Mouse (Mus musculus): ENCODE data around the gene Fbln2. TPM values are rescaled to one million over a fixed set of nuclear protein-coding genes. Genes with fewer than 3 reads are reported as not detected.

Gene Fbln2
- polyA plus RNA-seq, 1 experiment from 2014 or later: 33.7 TPM

DNA sequence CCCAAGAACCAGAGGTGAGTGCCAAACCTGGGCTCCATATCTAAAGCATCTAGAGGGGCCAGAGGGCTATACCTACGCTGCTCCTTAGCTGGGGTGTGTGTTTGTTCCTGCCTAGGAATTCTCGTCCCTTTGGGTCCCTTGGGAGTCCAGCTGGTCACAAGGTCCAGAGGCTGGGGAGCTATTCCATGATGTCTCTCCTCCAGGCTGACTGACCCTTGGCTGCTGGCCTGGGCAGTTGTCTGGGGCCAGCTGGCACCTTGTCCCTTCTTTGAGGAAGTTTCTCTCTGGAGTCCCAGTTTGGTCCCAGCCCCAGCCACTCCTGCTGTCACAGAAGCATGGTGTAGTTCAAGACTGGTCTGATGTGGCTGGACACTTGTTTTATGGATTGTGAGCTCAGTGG lies 30.9 kb upstream of the Fbln2 start:
- Histone ChIP-seq H3K27me3 (replicated peaks) (no peaks in the 10 kb centered on the region), H3K9ac (replicated peaks) (no peak overlapping the region), H3K4me1 (peaks cover 11% of the 10 kb centered on the region; the same call in 1 of the 2 replicates), H3K27ac (replicated peaks) (no peak overlapping the region), H3K36me3 (no peaks in the 10 kb centered on the region), H3K9me3 (replicated peaks) (no peaks in the 10 kb centered on the region), H3K4me2 (no peak overlapping the region), H3K4me3 (replicated peaks) (no peak overlapping the region)
- WGBS: 78% methylated on average over 2 of the region's 2 CpGs
- no peak for ATAC-seq (ENCODE audit: low FRiP score)

DNA sequence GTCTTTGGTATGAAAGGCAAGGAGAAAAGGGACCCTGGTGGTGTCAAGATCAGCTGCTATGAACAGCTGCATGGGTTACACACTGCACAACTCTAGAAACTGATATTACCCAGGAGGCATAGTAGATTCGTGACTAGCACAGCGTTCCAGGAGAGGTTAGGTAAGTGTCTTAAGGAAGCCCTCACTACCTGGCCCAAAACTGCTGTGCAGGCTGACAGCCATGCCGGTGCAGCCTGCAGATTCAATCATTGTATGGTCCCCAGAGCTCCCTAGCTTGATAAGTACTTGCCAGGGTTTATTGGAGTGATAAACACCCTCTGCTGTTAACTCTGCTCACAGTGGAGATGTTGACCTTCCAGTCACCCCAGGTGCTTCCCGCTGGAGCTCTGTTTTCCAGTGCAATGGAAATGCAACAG lies 30.2 kb upstream of the Fbln2 start:
- no peaks in the 10 kb centered on the region for H3K36me3 ChIP-seq
- no peaks in the 10 kb centered on the region for H3K27me3 ChIP-seq (replicated peaks)
- no peak overlapping the region for H3K4me3 ChIP-seq (replicated peaks)
- H3K9ac ChIP-seq (replicated peaks): no peak overlapping the region
- no peak overlapping the region for H3K4me2 ChIP-seq
- ATAC-seq (ENCODE audit: low FRiP score): no peak
- no peak overlapping the region for H3K27ac ChIP-seq (replicated peaks)
- peaks cover 11% of the 10 kb centered on the region; the same call in 1 of the 2 replicates for H3K4me1 ChIP-seq
- H3K9me3 ChIP-seq (replicated peaks): no peaks in the 10 kb centered on the region
- 56% methylated on average over 4 of the region's 4 CpGs for WGBS

DNA sequence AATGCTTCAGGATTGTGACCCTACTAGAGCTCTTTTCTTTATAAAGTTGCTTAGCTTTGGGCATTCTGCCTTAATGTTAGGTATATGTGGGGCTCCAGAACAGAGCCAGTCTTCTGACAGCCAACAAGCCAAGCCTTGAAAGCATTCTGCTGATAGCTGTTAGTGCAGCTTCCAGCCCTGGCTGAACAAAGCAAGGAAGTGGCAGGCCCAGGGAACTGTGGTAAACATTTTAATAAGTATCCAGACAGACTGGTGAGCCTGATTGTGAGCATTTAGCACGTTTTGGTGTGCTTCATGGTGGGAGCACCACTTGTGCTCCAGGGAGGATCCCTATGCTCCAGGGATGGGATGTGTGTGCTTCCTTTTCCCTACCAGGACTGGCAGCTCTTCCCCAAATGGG lies 29.2 kb upstream of the Fbln2 start:
- WGBS: 75% methylated on average over 1 of the region's 1 CpGs
- no peaks in the 10 kb centered on the region for H3K27me3 ChIP-seq (replicated peaks)

DNA sequence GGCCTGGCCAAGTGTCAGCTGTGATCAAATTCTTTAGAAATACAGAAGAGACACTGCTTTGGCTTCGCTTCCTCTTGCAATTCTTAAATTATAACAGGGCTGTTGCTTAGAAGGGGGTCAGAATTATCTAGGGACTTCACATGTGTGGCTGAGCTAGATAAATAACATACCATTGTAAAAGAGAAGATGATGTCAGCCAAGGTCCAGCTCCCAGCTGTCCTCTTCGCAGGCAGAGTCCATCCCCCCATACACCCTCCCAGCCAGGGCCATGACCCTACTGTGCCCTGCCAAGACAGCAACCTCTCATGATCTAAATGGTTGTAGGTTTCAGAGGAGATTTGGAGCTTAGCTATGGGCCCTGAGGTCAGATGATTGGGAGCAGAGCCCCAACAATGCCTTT lies 28.3 kb upstream of the Fbln2 start:
- H3K4me3 ChIP-seq (replicated peaks): no peak overlapping the region
- H3K27ac ChIP-seq (replicated peaks): no peak overlapping the region
- 81% methylated on average over 2 of the region's 2 CpGs for WGBS
- H3K4me1 ChIP-seq: peaks cover 11% of the 10 kb centered on the region; the same call in 1 of the 2 replicates
- no peak overlapping the region for H3K9ac ChIP-seq (replicated peaks)
- no peaks in the 10 kb centered on the region for H3K27me3 ChIP-seq (replicated peaks)
- no peaks in the 10 kb centered on the region for H3K36me3 ChIP-seq
- no peak for ATAC-seq (ENCODE audit: low FRiP score)
- H3K4me2 ChIP-seq: no peak overlapping the region
- H3K9me3 ChIP-seq (replicated peaks): no peaks in the 10 kb centered on the region

More for the DNA sequence above, 29.2 kb upstream of the Fbln2 start:
- Histone ChIP-seq H3K27ac (replicated peaks) (no peak overlapping the region), H3K4me2 (no peak overlapping the region), H3K9ac (replicated peaks) (no peak overlapping the region), H3K4me3 (replicated peaks) (no peak overlapping the region), H3K36me3 (no peaks in the 10 kb centered on the region), H3K4me1 (peaks cover 11% of the 10 kb centered on the region; the same call in 1 of the 2 replicates), H3K9me3 (replicated peaks) (no peaks in the 10 kb centered on the region)
- no peak for ATAC-seq (ENCODE audit: low FRiP score)

DNA sequence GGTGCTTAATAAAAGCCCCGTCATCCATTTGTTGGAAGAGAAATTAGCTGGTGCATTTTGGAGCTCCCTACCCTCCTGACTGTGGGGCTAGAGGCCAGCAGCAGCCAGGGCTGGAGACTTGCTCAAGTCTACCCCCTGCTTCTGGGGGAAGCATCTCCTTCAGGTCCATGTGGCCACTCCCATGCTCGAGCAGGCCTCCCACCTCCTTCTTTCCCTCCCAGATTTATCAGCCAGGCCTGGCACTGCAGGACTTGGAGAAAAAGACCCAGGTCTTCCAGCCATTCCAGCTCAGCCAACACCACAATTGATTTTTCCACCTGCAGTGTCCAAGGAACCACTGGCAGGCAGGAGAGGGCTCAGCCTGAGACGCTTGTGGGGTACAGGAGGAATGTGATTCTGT lies 27.5 kb upstream of the Fbln2 start:
- ATAC-seq (ENCODE audit: low FRiP score): no peak
- Histone ChIP-seq H3K4me1 (peaks cover 11% of the 10 kb centered on the region; the same call in 1 of the 2 replicates), H3K27me3 (replicated peaks) (no peaks in the 10 kb centered on the region), H3K4me2 (no peak overlapping the region), H3K36me3 (no peaks in the 10 kb centered on the region), H3K9ac (replicated peaks) (no peak overlapping the region), H3K9me3 (replicated peaks) (no peaks in the 10 kb centered on the region), H3K27ac (replicated peaks) (no peak overlapping the region), H3K4me3 (replicated peaks) (no peak overlapping the region)
- WGBS: 76% methylated on average over 3 of the region's 3 CpGs

DNA sequence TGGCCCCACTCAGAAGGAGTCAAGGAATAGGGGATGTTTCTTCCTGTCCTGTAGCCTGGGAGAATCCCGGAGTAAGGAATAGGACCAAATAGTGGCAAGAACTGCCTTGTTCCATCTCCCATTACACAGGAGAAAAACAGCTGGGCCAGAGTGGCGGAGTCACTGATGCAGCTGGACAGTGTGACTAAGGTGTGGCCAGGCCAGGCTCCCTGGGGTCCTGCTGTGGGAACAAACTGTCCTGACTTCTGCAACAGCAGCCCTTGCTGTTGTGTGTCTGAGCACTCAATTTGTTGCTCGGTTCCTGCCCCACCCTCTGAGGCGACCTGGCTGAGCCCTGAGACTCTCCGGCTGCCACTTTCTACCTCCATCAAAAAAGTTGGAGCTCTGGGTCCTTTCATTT lies 26.8 kb upstream of the Fbln2 start:
- no peak overlapping the region for H3K9ac ChIP-seq (replicated peaks)
- ATAC-seq (ENCODE audit: low FRiP score): no peak

DNA sequence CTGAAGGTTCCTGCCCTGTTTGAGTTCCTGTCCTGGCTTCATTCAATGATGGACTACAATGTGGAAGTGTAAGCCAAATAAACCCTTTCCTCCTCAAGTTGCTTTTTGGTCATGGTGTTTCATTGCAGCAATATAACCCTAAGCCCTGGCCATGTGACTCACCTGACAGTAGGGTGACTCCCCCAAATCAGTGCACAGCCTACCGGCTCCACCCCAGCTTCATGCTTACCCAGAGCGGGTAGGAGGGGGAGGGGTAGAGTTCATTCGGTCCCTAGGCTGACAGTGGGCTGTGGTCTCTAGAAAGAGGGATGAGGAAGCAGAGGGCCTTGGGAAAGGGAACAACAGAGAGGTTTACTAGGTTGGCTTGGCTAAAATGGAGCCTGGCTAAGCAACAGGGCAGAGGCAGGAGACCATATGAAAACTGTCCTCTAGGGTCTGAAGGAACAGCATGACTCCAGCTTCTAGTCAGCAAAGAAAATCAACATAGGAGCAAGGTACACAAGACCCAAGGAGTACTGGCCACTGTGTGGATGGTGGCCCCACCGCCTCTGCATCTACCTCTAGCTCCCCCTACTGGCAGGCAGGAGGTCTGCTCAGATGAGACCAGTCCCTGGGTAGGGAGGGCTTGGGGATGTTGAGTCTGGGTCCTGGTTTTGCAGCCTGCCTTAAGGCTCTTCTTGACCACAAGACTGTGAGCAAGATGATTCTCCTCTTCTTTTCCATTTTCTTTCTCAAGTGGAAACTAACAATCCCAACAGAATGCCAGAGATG lies 25.9 kb upstream of the Fbln2 start:
- no peak overlapping the region for H3K4me2 ChIP-seq
- H3K9ac ChIP-seq (replicated peaks): no peak overlapping the region
- no peak for ATAC-seq (ENCODE audit: low FRiP score)
- H3K4me1 ChIP-seq: 0 out of 2 replicates have a peak, but pooled peaks cover 3% of the 10 kb centered on the region
- H3K36me3 ChIP-seq: no peaks in the 10 kb centered on the region
- 65% methylated on average over 4 of the region's 4 CpGs for WGBS
- no peaks in the 10 kb centered on the region for H3K9me3 ChIP-seq (replicated peaks)
- no peak overlapping the region for H3K27ac ChIP-seq (replicated peaks)
- no peak overlapping the region for H3K4me3 ChIP-seq (replicated peaks)
- no peaks in the 10 kb centered on the region for H3K27me3 ChIP-seq (replicated peaks)

More for the DNA sequence above, 26.8 kb upstream of the Fbln2 start:
- no peak overlapping the region for H3K4me3 ChIP-seq (replicated peaks)
- H3K9me3 ChIP-seq (replicated peaks): no peaks in the 10 kb centered on the region
- H3K4me2 ChIP-seq: no peak overlapping the region
- H3K4me1 ChIP-seq: peaks cover 10% of the 10 kb centered on the region; the same call in 1 of the 2 replicates
- no peaks in the 10 kb centered on the region for H3K36me3 ChIP-seq
- no peak overlapping the region for H3K27ac ChIP-seq (replicated peaks)
- no peaks in the 10 kb centered on the region for H3K27me3 ChIP-seq (replicated peaks)
- WGBS: 90% methylated on average over 5 of the region's 5 CpGs

DNA sequence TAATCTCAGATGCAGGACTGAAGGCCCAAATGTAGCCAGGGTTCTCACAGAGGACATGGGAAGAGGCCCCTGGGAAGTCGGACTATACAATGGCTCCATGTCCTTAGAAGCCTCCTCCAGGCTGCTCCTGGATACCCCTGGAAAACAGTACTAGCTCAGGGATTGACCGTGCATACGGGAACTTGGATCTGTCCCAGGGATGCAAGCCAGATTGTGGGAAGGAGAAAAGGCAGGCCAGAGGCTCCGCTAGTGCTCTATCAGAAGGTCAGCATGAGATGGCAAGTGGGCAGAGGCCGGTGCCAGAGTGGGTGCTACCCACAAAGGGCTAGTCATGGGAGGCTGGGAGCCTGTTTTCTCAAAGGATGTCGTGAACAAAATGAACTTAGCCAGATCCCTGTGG lies 25.3 kb upstream of the Fbln2 start:
- ATAC-seq (ENCODE audit: low FRiP score): no peak
- no peak overlapping the region for H3K4me3 ChIP-seq (replicated peaks)
- no peaks in the 10 kb centered on the region for H3K4me1 ChIP-seq
- no peak overlapping the region for H3K27ac ChIP-seq (replicated peaks)
- no peaks in the 10 kb centered on the region for H3K36me3 ChIP-seq
- H3K27me3 ChIP-seq (replicated peaks): no peaks in the 10 kb centered on the region
- H3K9me3 ChIP-seq (replicated peaks): no peaks in the 10 kb centered on the region
- H3K9ac ChIP-seq (replicated peaks): no peak overlapping the region
- H3K4me2 ChIP-seq: no peak overlapping the region
- 72% methylated on average over 6 of the region's 6 CpGs for WGBS

DNA sequence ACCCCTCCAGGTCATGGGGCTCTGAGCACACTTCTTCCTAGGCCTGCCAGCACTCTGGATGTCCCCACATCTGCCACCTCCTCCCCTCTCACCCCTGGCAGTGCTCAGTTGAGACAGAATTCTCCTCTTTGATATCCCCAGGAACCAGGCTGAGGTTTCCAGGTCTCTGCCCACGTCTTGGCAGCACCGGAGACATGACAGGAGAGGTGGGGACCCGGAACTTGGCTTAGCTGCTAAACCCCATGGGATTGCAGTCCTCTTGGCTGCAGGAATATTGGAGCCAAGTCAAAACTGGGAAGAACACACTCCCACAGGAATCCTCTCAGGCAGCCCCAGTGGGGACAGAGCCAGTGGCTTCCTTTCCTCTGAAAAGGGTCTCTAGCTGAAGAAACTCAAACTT lies 24.4 kb upstream of the Fbln2 start:
- ATAC-seq (ENCODE audit: low FRiP score): no peak

DNA sequence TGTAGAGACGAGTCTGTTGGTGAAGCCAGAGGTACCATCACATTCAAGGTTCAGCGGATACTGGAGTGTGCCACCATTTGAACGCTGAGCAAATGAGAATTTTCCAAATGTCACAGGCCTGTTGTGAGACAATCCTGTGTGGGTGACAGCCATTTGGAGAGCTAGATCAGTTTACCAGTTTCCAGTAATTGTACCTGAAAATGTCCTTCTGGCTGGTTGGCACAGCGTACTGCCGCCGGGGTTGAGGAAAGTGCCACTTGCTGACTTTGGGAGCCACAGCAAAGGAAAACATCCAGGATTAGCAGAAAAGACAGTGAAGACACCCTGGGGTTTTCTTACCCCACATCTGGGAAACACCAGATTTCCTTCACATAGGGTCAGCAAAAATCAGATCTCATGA lies 22.3 kb upstream of the Fbln2 start:
- no peaks in the 10 kb centered on the region for H3K27me3 ChIP-seq (replicated peaks)
- WGBS: 85% methylated on average over 6 of the region's 6 CpGs
- no peak overlapping the region for H3K9ac ChIP-seq (replicated peaks)
- ATAC-seq (ENCODE audit: low FRiP score): no peak
- H3K9me3 ChIP-seq (replicated peaks): no peaks in the 10 kb centered on the region
- H3K4me3 ChIP-seq (replicated peaks): no peak overlapping the region
- H3K4me2 ChIP-seq: no peak overlapping the region
- H3K27ac ChIP-seq (replicated peaks): no peak overlapping the region
- no peaks in the 10 kb centered on the region for H3K36me3 ChIP-seq
- no peaks in the 10 kb centered on the region for H3K4me1 ChIP-seq

More for the DNA sequence above, 24.4 kb upstream of the Fbln2 start:
- no peaks in the 10 kb centered on the region for H3K36me3 ChIP-seq
- no peaks in the 10 kb centered on the region for H3K4me1 ChIP-seq
- H3K4me3 ChIP-seq (replicated peaks): no peak overlapping the region
- H3K27ac ChIP-seq (replicated peaks): no peak overlapping the region
- no peaks in the 10 kb centered on the region for H3K9me3 ChIP-seq (replicated peaks)
- no peak overlapping the region for H3K9ac ChIP-seq (replicated peaks)
- 79% methylated on average over 3 of the region's 3 CpGs for WGBS
- H3K4me2 ChIP-seq: no peak overlapping the region
- no peaks in the 10 kb centered on the region for H3K27me3 ChIP-seq (replicated peaks)

DNA sequence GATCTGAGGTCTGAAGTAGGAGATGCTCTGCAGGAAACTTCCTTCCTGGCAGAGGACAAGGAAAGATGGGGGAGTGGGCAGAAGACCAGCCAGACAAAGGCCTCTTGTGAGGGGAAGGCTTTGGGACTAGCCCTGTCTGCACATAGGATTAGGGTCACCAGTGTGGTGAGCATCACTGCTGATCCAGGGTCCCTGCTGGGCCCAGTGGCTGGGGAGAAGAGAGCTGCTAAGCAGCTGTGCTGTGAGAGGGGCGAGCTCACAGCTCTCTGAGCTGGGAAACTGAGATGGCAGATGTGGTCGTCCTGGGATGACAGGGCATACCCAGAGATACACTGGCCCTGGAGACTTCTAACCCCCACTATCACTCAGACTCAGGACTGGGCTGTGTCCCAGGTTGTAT lies 20.8 kb upstream of the Fbln2 start:
- no peaks in the 10 kb centered on the region for H3K9me3 ChIP-seq (replicated peaks)
- no peaks in the 10 kb centered on the region for H3K27me3 ChIP-seq (replicated peaks)
- H3K4me2 ChIP-seq: no peak overlapping the region
- ATAC-seq (ENCODE audit: low FRiP score): no peak
- H3K4me1 ChIP-seq: no peaks in the 10 kb centered on the region
- no peak overlapping the region for H3K27ac ChIP-seq (replicated peaks)
- WGBS: 75% methylated on average over 2 of the region's 2 CpGs
- H3K9ac ChIP-seq (replicated peaks): no peak overlapping the region
- no peaks in the 10 kb centered on the region for H3K36me3 ChIP-seq
- H3K4me3 ChIP-seq (replicated peaks): no peak overlapping the region

DNA sequence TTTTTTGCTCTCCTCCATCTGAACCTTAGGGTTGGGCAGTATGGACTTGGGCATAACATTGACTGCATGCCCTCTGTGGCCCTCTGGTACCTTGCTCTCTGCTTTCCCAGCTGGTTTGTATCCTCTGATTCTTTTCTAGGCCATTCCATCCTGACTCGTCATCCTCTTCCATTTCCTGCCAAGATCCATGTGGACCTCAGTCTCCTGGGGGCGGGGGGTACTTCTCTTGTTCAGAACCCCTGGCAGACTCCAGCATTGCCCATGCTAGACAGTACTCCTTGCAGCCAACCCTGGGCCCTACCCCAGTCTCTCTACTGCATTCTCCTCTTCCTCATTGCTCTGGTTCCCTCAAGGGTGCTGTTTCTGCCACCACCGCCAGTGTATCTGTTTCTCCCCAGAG lies 19.8 kb upstream of the Fbln2 start:
- H3K36me3 ChIP-seq: no peaks in the 10 kb centered on the region
- no peak overlapping the region for H3K4me2 ChIP-seq
- no peak overlapping the region for H3K27ac ChIP-seq (replicated peaks)
- ATAC-seq (ENCODE audit: low FRiP score): no peak
- H3K27me3 ChIP-seq (replicated peaks): no peaks in the 10 kb centered on the region
- H3K9ac ChIP-seq (replicated peaks): no peak overlapping the region
- H3K9me3 ChIP-seq (replicated peaks): no peaks in the 10 kb centered on the region
- no peaks in the 10 kb centered on the region for H3K4me1 ChIP-seq
- WGBS: 75% methylated on average over 3 of the region's 3 CpGs
- no peak overlapping the region for H3K4me3 ChIP-seq (replicated peaks)

All from neural tube, embryonic 15.5 days (tissue).